Mouse (Mus musculus) layer of hippocampus, postnatal 36 days (tissue): ENCODE data around the gene Alb. TPM values are rescaled to one million over a fixed set of nuclear protein-coding genes. Genes with fewer than 3 reads are reported as not detected.

Source experiments
- DNase-seq, 2 experiments: peaks; one replicate each; pipeline ENCODE4 v3.0.0; 2022
- total RNA-seq, 2 experiments: library from RNA; stranded (reverse); gene quantifications; 2 replicates each; pipeline ENCODE4 v1.2.3; 2021

Gene Alb
- total RNA-seq, 2 experiments from 2014 or later: not detected

- DNase-seq: no peak
Observed at GRCm38 (mm10) chr5:90494308-90494707, 33.6 kb downstream of the Alb start.

- peak in 1 of 2 experiments; percentile 4 for DNase-seq
Observed at GRCm38 (mm10) chr5:90499509-90499908, 38.8 kb downstream of the Alb start.

GRCm38 (mm10) chr5:90500714-90501113, 40.0 kb downstream of the Alb start:
- peak; percentile 61 to 64 for DNase-seq

GRCm38 (mm10) chr5:90501752-90502151, 41.1 kb downstream of the Alb start:
- no peak for DNase-seq

GRCm38 (mm10) chr5:90504742-90505141, 44.0 kb downstream of the Alb start:
- no peak for DNase-seq

GRCm38 (mm10) chr5:90506507-90506906, 45.8 kb downstream of the Alb start:
- DNase-seq: no peak

- no peak for DNase-seq
Observed at GRCm38 (mm10) chr5:90507411-90507949, 46.8 kb downstream of the Alb start.

- no peak for DNase-seq
Observed at GRCm38 (mm10) chr5:90509828-90510592, 49.3 kb downstream of the Alb start.

GRCm38 (mm10) chr5:90512288-90512955, 51.7 kb downstream of the Alb start:
- peak in 1 of 2 experiments; percentile 3 for DNase-seq

- no peak for DNase-seq
Observed at GRCm38 (mm10) chr5:90515561-90515960, 54.9 kb downstream of the Alb start.

- no peak for DNase-seq
Observed at GRCm38 (mm10) chr5:90518356-90519100, 57.8 kb downstream of the Alb start, which contains the start of gene Afm. TSS of gene Afm (plus strand) at chr5:90518932.

Other genes with a start within 250 kb of the Alb start
- 10 to 100 TPM; 22.4 to 23.7 TPM for gene Cox18, start 236.9 kb upstream of the Alb start, total RNA-seq
- 100 to 1,000 TPM; 106 to 117 TPM for gene Ankrd17, start 94.3 kb upstream of the Alb start, total RNA-seq
- 1 to 10 TPM; 2.1 to 2.6 TPM for gene Gm9958, start 93.7 kb upstream of the Alb start, total RNA-seq
- gene Afp, start 29.8 kb downstream of the Alb start, total RNA-seq: not detected
- not detected for gene Afm, start 58.0 kb downstream of the Alb start, total RNA-seq
- gene 5830473C10Rik, start 100.2 kb downstream of the Alb start, total RNA-seq: not detected
- under 1 TPM; 0.45 to 0.48 TPM for gene Rassf6, start 179.8 kb downstream of the Alb start, total RNA-seq